Comparison of ENCODE assay signal across 14 mouse cellular contexts in genomic region chr5:36693651-36694050, GRCm38 (mm10). TPM values are rescaled to one million over a fixed set of nuclear protein-coding genes. Genes with fewer than 3 reads are reported as not detected.
DNase-seq lines count a peak whose midpoint lies in the region; ATAC-seq and TF ChIP-seq lines count a peak whose summit lies in the region.
"Had no signal": no experiment of that assay in that cellular context is flagged by ENCODE, and none has a peak within 500 bp of the region (broad histone marks: within the 10 kb centered on the region; RNA-seq: fewer than 3 reads in every experiment).

No protein-coding gene starts in this region.

- H3K27me3 ChIP-seq in cerebellum, adult 2 months (ENCODE audit: control insufficient read depth, insufficient read depth, low read length) = no peaks in the 10 kb centered on the region
- no peaks in the 10 kb centered on the region for H3K27me3 ChIP-seq in heart, embryonic 16.5 days (ENCODE audit: control insufficient read depth, insufficient read depth, low read length)
- no peaks in the 10 kb centered on the region for H3K27me3 ChIP-seq in megakaryocyte, embryonic 14.5 days (replicated peaks)
- H3K27me3 ChIP-seq in liver, embryonic 14.5 days (ENCODE audit: control insufficient read depth, insufficient read depth, low read length) = no peaks in the 10 kb centered on the region
- H3K27me3 ChIP-seq: heart, embryonic 15.5 days had no signal

- DNase-seq in cerebellum, adult 2 months = no peak
- no peak for DNase-seq in cerebellum, postnatal 25 days
- no peak for DNase-seq in heart, adult 8-10 months (ENCODE audit: low spot score)
- no peak for DNase-seq in liver, embryonic 14.5 days (ENCODE audit: low read depth in 3 of 3, low spot score in 3 of 3)
- no peak for DNase-seq in cerebellum, adult 9-10 months
- DNase-seq: adrenal gland, postnatal 10 days; kidney, adult 11 months; lung, adult 2 months; right cerebral cortex, postnatal 25 days; thymus, postnatal 25 days had no signal

- 51% methylated on average over 2 of the region's 2 CpGs for WGBS in cerebellum, adult 2 months
- 55% methylated on average over 2 of the region's 2 CpGs for WGBS in heart, embryonic 16.5 days
- WGBS in liver, embryonic 14.5 days (ENCODE audit: insufficient replicate concordance) = 77% methylated on average over 2 of the region's 2 CpGs

- peak overlapping the region; percentile 20; the same call in 1 of the 2 replicates for H3K4me2 ChIP-seq in heart, embryonic 16.5 days (ENCODE audit: low read depth, low read length)
- H3K4me2 ChIP-seq in liver, embryonic 14.5 days (ENCODE audit: low read depth) = peak overlapping the region; percentile 63

- H3K9ac ChIP-seq in heart, embryonic 16.5 days (ENCODE audit: low read length) = no peak overlapping the region
- H3K9ac ChIP-seq in liver, embryonic 14.5 days (replicated peaks) = peak overlapping the region; percentile 29

- H3K27ac ChIP-seq in cerebellum, adult 2 months (ENCODE audit: insufficient read depth, low read length) = no peak overlapping the region
- no peak overlapping the region for H3K27ac ChIP-seq in heart, embryonic 16.5 days (ENCODE audit: low read length)
- H3K27ac ChIP-seq in liver, embryonic 14.5 days = peak overlapping the region; percentile 28; the same call in 1 of the 2 replicates
- H3K27ac ChIP-seq: heart, embryonic 15.5 days had no signal

- peak overlapping the region; percentile 30 for H3K4me3 ChIP-seq in cerebellum, adult 2 months (replicated peaks; ENCODE audit: insufficient read depth, low read depth, low read length)
- no peak overlapping the region for H3K4me3 ChIP-seq in heart, embryonic 16.5 days (ENCODE audit: low read length)
- peak overlapping the region; percentile 69 for H3K4me3 ChIP-seq in megakaryocyte, embryonic 14.5 days (replicated peaks)
- peak overlapping the region; percentile 23 to 28; a peak in 3 of 4 replicates for H3K4me3 ChIP-seq in liver, embryonic 14.5 days (ENCODE audit: insufficient read depth in 1 of 2, low read depth in 2 of 2, low read length in 2 of 2)

- TF ChIP-seq POLR2A in cerebellum, adult 2 months (IDR thresholded peaks at IDR 0.05; ENCODE audit: borderline replicate concordance, insufficient read depth, low read length) = no peak

- no peak for TF ChIP-seq EP300 in liver, embryonic 14.5 days (IDR thresholded peaks at IDR 0.05; ENCODE audit: low read depth)

- H3K36me3 ChIP-seq in heart, embryonic 16.5 days (ENCODE audit: control insufficient read depth, insufficient read depth) = no peaks in the 10 kb centered on the region
- peaks cover 43% of the 10 kb centered on the region for H3K36me3 ChIP-seq in megakaryocyte, embryonic 14.5 days (replicated peaks; ENCODE audit: low read length)
- H3K36me3 ChIP-seq in liver, embryonic 14.5 days (replicated peaks; ENCODE audit: control insufficient read depth, insufficient read depth, low read depth) = peaks cover 7% of the 10 kb centered on the region
- H3K36me3 ChIP-seq: heart, embryonic 15.5 days had no signal

- H3K4me1 ChIP-seq in cerebellum, adult 2 months (ENCODE audit: control insufficient read depth, insufficient read depth, low read length) = peaks cover 12% of the 10 kb centered on the region
- peaks cover 20% of the 10 kb centered on the region for H3K4me1 ChIP-seq in heart, embryonic 16.5 days (ENCODE audit: control insufficient read depth, insufficient read depth, low read length)
- peaks cover 74% of the 10 kb centered on the region for H3K4me1 ChIP-seq in megakaryocyte, embryonic 14.5 days
- peaks cover 29 to 42% of the 10 kb centered on the region in 2 experiments for H3K4me1 ChIP-seq in liver, embryonic 14.5 days (replicated peaks; ENCODE audit: control insufficient read depth in 2 of 2, insufficient read depth in 2 of 2, low read length in 1 of 2)

- TF ChIP-seq CTCF in cerebellum, adult 2 months (IDR thresholded peaks at IDR 0.05; ENCODE audit: borderline replicate concordance, insufficient read depth, low read depth, low read length) = no peak
- TF ChIP-seq CTCF in liver, embryonic 14.5 days (IDR thresholded peaks at IDR 0.05; ENCODE audit: low read depth) = 0 out of 2 replicates have a peak, but pooled peaks have one; percentile 11

- no peak for ATAC-seq in heart, embryonic 16.5 days (replicated peaks; ENCODE audit: extremely low read depth, insufficient read depth, low FRiP score)
- no peak for ATAC-seq in megakaryocyte, adult 5-6 weeks (ENCODE audit: poor library complexity, severe bottlenecking)
- no peak for ATAC-seq in liver, embryonic 14.5 days (ENCODE audit: insufficient read depth)

- H3K9me3 ChIP-seq in heart, embryonic 16.5 days (replicated peaks; ENCODE audit: control insufficient read depth, low read length) = no peaks in the 10 kb centered on the region
- H3K9me3 ChIP-seq in megakaryocyte, embryonic 14.5 days = no peaks in the 10 kb centered on the region
- no peaks in the 10 kb centered on the region for H3K9me3 ChIP-seq in liver, embryonic 14.5 days (ENCODE audit: control insufficient read depth, low read length)
- H3K9me3 ChIP-seq: heart, embryonic 15.5 days had no signal

RNA-seq across cellular contexts. Expression of gene D5Ertd579e, which starts 2.2 kb away (rescaled TPM):
- polyA plus RNA-seq in cerebellum, adult 2 months (2012; rRNA removed) = 69.4 and 75.9 TPM in 2 replicates
- 23.0 and 27.1 TPM in 2 replicates for polyA plus RNA-seq in heart, embryonic 16.5 days (2015; fragmentation: Nextera tagmentation; extraction: Ambion mirVana)
- 10 to 100 TPM; 89.7 to 97.8 (median 92.7) TPM for total RNA-seq in heart, adult 8-10 months (2022)
- 3.7 and 4.2 TPM in 2 replicates for polyA plus RNA-seq in megakaryocyte, embryonic 14.5 days (2012; ENCODE audit: insufficient read depth, low replicate concordance)
- 20.0 and 27.1 TPM in 2 replicates for total RNA-seq in megakaryocyte, adult 5-6 weeks (2015)
- 35.9 and 36.0 TPM in 2 replicates for total RNA-seq in megakaryocyte, adult 5-6 weeks (2017)
- polyA plus RNA-seq in liver, embryonic 14.5 days (2012; rRNA removed) = 13.9 and 16.2 TPM in 2 replicates
- polyA plus RNA-seq in liver, embryonic 14.5 days (2014; fragmentation: Nextera tagmentation; extraction: Ambion mirVana) = 22.7 and 24.1 TPM in 2 replicates

RNA-seq across cellular contexts. Expression of gene Bloc1s4, which starts 54.8 kb away (rescaled TPM):
- polyA plus RNA-seq in cerebellum, adult 2 months (2012; rRNA removed) = 27.0 and 27.7 TPM in 2 replicates
- polyA plus RNA-seq in heart, embryonic 16.5 days (2015; fragmentation: Nextera tagmentation; extraction: Ambion mirVana) = 21.0 and 21.4 TPM in 2 replicates
- 10 to 100 TPM; 10.6 to 11.4 (median 11.3) TPM for total RNA-seq in heart, adult 8-10 months (2022)
- 27.2 and 43.7 TPM in 2 replicates for polyA plus RNA-seq in megakaryocyte, embryonic 14.5 days (2012; ENCODE audit: insufficient read depth, low replicate concordance)
- 11.4 and 14.9 TPM in 2 replicates for total RNA-seq in megakaryocyte, adult 5-6 weeks (2015)
- 12.2 and 13.2 TPM in 2 replicates for total RNA-seq in megakaryocyte, adult 5-6 weeks (2017)
- 10.6 and 10.9 TPM in 2 replicates for polyA plus RNA-seq in liver, embryonic 14.5 days (2012; rRNA removed)
- 11.9 and 14.4 TPM in 2 replicates for polyA plus RNA-seq in liver, embryonic 14.5 days (2014; fragmentation: Nextera tagmentation; extraction: Ambion mirVana)
